Mouse (Mus musculus): ENCODE data around the gene Rdh5.

The Rdh5 gene

DNA sequence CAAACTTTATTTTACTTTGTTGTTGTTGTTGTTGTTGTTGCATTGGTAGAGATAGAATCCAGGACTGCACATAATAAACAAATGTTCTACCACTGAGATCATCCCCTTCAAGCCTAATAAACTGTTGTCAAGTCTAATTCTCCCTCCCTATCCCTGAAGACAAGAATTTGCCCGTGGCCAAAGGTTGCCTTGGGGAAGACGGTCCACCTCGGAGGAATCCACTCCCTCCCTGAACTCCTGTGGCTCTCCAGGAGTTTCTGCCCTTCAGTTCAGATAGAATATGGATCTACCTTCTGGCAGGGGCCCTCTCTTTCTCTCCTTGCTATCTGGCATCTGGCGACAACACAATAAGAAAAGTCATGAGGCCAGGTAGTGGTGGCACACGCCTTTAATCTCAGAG, 17.9 kb downstream of the Rdh5 start:
- in situ Hi-C loops (cut with MboI, MseI), result no loop called here

DNA sequence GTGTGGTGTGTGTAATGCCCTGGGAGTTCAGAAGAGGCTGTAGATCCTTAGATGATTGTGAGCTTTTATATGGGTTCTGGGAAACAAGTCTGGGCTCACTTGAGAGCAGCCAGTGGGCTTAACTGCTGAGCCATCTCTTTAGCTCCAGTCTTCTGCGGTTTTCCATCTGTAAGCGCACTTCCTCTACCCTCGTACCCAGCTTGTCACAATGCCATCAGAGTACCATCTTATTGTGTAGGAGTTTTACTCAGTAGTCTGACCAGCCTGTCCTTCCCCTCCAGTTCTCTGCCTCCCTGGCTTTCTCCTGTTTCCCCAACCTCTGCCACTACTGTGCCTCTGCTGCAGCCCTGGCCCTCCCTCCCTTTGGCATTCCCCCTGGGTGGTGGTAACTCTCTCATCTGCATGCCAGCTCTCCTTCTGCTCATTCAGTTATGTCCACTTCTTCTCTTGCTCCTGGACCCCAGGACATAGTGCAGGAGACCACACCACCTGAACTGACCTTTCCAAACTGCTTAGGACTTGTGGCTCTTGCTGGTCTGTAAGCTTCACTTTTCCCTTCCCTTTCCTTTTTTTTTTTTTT, 20.2 kb downstream of the Rdh5 start:
- in situ Hi-C loops (cut with MboI, MseI), result no loop called here

DNA sequence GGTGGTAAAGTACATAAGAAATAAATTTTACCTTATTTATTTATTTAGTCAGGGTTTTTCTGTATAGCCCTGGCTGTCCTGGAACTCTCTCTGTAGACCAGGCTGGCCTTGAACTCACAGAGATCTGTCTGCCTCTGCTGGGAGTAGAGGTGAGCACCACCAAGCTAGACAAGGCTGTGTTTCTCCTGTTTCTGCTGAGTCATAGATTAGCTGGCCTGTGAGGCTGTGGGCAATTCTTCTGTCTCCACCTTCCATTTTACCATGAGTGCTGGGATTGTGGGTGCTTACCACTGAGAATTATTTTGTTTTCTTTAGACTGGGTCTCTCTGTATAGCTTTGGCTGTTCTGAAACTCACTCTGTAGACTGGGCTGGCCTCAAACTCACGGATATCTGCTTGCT, 21.3 kb downstream of the Rdh5 start:
- in situ Hi-C loops (cut with MboI, MseI), result no loop called here

DNA sequence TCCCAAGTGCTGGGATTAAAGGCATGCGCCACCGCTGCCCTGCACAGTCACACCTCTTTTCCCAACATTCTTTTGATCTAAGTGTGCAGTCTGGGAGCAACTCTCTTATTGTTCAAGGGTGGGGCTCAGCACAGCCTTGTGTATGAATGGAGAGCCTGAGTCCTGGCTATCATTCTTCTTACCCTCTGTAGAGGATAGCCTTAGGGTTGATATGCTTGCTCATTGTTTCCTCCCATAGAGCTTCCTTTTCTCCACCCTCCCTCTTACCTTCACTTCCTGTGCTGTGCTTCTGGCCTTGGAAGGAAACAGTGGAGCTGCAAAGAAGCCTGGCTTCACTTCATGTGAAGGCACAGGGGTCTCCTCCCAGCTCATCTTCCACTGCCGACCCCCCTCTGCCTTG, 22.0 kb downstream of the Rdh5 start, which contains the start of gene Cd63:
Cd63 (plus strand) TSS at position 292 of the 400 bp plus-strand sequence.
- in situ Hi-C loops (cut with MboI, MseI), result no loop called here

DNA sequence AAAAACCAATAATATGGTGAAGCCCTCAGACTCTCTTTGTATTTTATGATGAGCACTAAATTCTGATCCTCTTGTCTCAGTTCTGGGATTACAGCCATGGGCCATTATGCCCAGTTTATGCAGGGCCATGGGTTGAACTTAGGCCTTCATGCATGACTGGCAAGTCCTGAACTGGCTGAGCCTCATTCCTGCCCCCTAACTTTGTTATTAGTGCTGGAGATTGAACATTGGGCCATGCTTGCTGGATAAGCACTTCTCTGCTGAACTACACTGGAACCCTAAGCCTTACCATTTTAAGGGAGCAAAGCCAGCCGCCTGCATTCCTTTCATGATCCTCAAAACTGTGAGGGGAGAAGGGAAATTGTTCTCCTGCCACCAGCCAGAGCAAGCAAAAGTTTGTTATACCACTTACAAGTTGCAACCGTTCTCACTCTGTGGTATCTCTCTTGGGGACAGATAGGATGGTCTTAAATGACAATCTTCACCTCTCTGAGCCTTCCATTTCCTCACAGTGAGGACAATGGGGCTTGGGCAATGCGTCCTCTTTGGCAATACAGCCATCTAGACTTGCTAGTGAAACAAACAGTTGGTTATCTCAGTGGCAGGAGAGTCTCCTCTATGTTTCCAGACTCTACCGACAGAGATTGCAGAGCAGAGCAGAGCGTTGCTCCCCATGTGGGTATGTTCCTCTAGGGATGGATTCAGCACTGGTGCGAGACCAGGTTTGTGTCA, 22.8 kb downstream of the Rdh5 start:
- in situ Hi-C loops (cut with MboI, MseI), result loop anchor here (5.0 to 10.0 kb wide), 2 partner anchors 55 to 123 kb away; no protein-coding TSS in a partner anchor

DNA sequence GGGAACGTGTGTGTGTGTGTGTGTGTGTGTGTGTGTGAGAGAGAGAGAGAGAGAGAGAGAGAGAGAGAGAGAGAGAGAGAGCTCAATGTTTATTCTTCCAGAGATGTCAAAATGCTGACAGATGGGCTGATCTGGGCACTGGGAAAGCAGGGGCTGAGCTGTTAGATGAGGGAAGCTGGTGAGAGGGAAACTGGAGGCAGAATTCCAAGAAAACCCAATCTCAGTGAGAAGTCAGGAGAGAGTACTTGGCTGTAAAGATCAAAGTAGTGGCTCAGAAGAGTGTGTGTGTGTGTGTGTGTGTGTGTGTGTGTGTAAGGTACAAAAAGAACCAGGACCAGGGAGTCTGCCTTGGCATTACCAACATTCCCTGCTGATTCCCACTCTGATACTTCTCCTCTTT, 25.2 kb downstream of the Rdh5 start:
- in situ Hi-C loops (cut with MboI, MseI), result loop anchor here (5.0 to 10.0 kb wide), 2 partner anchors 53 to 120 kb away; no protein-coding TSS in a partner anchor

DNA sequence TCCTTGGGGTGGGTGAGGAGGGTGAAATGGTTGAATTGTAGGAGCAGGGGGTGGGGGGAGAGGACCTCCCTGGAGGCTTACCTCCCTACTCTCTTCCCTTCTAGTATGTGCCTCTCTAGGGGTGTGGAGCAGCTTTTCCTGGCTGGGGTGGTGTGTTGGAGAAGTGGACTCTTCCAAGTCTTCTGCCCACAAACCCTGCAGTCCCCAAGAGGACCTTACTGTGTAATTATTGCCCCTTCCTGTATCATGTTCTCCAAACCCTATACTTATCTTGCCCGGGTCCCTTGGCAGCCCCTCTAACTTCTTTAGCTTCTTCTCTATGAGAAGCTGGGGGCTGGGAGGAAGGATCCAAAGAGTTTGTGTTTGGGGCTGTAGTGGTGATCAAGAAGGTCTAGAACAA, 25.9 kb downstream of the Rdh5 start:
- in situ Hi-C loops (cut with MboI, MseI), result loop anchor here (5.0 to 10.0 kb wide), 2 partner anchors 52 to 120 kb away; no protein-coding TSS in a partner anchor

DNA sequence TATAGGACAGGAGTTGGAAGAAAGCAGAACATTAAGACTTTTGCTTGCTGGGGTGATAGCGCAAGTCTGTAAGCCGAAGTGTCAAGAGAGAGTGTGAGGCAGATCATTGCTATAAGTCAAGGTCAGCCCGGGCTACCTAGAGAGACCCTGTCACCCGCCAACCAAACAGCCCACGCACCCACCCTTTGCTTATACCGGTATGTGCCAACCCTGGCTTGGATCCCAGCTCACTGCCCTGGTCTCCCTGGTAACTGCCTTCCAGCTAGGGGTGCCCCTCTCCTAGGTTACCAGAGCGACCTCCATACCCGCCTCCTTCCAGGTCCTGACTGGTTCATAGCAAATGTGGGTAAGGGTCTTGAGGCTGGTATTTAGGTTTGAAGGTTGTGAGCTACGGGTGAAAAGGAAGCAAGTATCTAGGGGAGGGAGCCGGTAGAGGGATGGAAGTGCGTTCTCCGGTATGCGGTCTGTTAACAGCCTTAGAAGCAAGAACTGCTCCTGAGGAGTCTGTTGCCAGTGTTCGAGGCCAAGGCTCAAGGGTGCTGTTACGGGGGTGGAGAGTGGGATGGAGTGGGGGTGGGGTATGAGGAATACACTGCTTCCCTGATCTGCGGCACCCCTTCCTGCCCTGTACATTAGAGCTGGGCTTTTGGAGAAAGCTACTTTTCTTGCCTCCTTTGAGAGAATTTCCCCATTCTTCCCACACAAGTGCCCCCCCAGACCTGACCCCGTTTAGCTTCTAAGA, 26.6 kb downstream of the Rdh5 start:
- in situ Hi-C loops (cut with MboI, MseI), result loop anchor here (5.0 to 10.0 kb wide), 2 partner anchors 51 to 119 kb away; no protein-coding TSS in a partner anchor

DNA sequence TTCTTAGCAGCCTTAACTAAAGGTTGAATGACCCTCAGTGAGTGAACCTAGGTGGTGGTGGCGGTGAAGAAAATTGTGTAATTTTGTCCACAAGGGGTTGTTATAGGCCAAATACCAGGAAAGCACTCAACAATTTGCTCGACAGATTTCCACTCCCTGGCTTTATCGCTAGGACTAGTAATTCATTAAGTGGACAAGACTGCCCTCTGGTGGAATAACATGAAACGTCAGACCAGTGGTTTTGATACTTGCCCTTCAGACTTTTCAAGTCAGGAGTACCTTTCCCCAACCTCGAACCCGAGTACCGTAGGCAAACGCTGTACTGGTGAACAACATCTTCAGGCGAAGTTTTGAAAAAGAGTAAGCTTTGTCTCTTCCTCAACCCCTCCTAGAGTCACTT, 27.3 kb downstream of the Rdh5 start:
- in situ Hi-C loops (cut with MboI, MseI), result loop anchor here (5.0 to 10.0 kb wide), 2 partner anchors 51 to 118 kb away; no protein-coding TSS in a partner anchor

DNA sequence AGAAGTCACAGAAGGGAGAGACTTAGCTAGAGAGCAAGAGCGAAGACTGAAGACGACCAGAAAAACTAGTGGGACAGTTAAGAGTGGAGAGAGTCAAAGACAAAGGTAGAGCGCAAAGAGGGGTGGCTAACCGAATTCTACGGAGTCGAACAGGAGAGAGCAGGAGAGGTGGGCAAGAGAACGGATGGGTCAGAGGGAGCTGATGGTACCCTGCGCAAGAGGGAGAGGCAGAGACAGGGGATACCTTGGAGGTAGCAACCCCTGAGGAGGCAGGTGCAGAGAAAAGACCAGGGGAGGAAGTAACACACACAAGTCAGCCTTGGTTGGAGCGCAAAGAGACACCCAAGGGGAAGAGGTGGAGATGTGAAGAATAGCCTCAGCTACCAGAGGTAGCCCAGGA, 30.4 kb downstream of the Rdh5 start:
- in situ Hi-C loops (cut with MboI, MseI), result loop anchor here (10.0 kb wide), 1 partner anchor 47 kb away; no protein-coding TSS in a partner anchor

DNA sequence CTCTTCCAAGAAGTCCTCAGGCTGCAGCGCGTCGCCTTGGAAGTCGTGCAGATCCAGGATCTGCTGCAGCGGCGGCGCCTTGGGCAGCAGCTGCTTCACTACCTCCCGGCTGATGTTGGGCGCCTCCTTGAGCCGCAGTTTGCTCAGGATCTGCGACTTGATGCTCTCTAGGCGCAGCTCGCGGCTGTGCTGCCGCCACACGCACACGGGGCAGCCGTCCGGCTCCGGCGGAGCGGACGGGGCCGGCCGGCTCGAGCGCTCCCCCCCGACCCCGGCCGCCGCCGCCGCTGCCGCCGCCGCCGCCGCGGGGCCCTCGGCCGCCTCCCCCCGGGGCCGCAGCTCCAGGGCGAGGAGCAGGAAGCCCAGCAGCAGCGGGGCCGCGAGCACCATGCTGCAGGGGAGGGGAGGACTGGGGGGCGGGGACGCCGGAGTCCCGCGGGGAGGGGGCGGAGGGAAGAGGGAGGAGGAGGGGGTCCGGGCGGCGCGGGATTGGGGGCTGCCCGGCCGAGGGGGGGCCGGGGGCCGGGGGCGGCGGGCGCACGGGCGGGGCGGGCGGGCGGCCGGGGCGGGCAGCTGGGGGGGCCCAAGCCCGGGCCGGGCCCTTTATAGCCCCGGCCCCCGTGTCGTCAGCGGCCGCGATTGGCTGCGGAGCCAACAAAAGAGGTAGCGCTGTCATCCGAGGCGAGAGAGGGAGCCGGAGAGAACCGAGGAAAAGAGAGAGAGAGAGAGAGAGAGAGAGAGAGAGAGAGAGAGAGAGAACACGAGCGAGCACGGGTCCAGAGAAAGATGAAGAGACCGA, 31.2 kb downstream of the Rdh5 start, which contains the start of gene Gdf11:
Gdf11 (minus strand) TSS at position 423 of the 799 bp plus-strand sequence.
- in situ Hi-C loops (cut with MboI, MseI), result loop anchor here (10.0 kb wide), 1 partner anchor 47 kb away; no protein-coding TSS in a partner anchor

DNA sequence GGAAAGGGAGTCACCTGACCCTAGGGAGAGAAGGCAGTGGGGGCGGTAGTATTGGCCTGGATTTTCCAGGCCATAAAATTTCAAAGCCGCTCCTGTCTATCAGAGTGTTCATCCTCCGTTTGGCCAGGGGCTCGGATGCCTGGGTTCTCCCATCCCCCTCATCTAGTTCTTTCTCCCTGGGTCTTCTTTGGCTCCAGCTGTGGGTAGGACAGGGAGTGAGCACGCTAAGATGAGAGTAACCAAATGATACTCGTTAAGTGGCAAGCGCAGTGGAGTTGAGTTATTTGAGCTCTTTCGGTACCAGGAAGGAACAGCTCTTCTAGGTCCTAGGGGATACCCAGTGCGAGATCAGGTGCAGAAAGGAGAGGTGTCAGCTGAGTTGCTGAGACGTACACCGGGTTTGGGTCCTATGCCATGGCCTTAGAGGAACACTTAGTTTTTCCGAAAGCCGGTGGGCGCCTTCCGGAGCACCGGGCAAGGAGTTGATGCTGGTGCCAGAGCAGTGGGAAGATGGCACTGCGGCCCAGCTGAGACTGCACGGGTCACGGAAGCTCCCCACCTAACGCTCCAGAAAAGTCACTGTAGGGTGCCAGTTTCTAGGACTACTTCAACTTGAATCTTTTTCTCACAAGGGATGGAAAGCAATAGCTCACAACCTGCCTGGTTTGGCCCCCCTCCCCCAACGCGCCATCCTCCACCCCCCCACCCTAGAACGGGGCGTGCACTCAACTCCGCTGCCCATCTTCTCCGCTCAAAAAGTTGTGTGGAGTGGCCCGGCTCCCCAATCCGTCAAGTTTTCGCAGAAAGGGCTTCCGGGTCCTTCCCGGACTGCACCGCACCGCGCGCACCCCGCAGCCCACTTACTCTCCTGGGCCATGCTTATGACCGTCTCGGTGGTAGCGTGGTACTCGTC, 32.0 kb downstream of the Rdh5 start:
- in situ Hi-C loops (cut with MboI, MseI), result loop anchor here (10.0 kb wide), 1 partner anchor 46 kb away; no protein-coding TSS in a partner anchor

DNA sequence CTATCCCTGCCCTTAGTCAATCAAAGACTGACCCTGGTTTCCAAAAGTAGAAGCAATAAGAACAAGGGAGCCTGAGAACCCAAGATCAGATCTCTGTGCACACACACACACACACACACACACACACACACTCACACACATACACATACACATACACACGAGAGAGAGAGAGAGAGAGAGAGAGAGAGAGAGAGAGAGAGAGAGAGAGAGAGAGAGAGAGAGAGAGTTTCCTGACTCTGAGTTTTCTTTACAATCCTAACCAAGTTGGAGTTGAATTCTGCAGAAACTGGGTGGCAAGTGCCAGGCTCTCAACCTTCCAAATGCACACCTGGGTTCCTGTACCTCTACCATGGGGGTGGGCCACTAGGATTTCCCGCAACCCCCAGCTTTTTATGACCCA, 32.8 kb downstream of the Rdh5 start:
- in situ Hi-C loops (cut with MboI, MseI), result loop anchor here (10.0 kb wide), 1 partner anchor 45 kb away; no protein-coding TSS in a partner anchor

DNA sequence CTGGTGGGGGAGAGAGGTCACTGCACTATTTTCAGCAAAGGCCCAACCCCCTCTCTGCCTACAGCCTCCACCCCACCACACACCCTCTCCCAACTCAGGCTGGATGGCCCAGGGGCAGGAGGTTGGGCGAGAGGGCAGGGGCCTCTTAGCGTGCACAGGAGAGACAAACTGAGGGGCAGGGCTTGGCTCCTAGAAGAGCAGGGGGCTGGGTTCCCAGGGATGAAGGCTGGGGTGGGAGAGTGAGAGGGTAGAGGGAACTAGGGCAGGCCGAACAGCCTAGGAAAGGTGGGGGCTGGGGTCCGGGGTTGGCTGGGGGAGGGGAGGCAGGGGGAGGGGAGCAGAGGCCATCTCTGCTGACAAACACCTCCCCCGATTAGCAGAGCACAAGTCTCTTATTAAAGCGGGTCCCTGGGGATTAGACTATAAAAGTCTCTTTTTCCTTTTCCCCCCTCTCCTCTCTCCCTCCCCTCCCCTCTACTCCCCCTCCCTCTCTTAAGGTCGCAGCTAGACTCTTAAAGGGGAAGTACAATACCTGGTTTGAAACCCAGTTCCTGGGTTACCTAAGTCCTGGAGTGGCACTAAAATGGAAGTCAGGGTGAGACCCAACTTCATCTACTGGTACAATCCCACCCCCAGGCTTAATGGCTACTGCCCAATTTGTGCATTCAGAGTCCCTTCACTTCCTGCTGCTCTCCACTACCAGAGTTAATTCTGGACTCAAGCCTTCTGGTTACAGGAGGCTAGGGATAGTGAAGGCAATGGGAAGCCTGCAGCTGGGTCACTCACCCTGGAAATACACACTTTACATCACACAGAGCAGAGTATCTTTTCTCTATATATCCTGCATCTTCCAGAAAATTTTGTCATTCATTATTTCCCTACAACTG, 33.5 kb downstream of the Rdh5 start:
- in situ Hi-C loops (cut with MboI, MseI), result no loop called here

DNA sequence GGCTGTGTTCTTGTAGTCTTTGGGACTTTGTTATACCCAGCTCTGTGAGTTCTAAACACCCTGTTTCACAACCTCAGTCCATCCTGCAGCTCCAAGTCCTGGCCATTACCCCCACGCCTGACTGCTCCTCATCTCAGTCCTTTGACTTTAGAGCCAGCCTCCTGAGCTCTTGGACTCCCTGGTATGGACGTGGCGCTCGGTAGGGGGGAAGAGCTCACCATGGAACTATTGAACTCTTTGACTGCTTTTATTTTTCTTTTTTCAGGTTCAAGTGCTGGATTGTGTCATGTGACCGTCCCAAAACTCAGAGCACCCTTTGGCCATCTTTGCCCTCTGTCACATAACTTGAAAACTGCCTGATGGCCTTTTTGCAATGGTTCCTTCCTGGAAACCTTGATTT, 40.6 kb downstream of the Rdh5 start:
- in situ Hi-C loops (cut with MboI, MseI), result no loop called here

DNA sequence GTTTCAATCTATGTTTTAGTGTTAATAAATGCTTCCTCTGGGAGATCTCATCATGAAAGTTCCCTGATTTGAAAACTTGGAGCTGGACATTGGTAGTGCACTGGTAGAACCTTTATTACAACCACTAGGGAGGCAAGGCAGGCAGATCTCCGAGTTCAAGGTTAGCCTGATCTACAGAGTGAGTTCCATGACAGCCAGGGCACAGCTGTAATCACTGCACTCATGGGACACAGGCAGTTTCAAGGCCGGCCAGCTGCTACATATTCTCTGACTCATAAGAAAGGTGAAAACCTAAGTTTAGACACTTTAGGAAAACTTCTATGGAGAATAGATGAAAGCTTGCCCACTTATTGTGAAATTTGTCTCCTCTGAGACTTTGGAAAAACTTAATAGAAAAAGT, 43.9 kb downstream of the Rdh5 start:
- in situ Hi-C loops (cut with MboI, MseI), result no loop called here

DNA sequence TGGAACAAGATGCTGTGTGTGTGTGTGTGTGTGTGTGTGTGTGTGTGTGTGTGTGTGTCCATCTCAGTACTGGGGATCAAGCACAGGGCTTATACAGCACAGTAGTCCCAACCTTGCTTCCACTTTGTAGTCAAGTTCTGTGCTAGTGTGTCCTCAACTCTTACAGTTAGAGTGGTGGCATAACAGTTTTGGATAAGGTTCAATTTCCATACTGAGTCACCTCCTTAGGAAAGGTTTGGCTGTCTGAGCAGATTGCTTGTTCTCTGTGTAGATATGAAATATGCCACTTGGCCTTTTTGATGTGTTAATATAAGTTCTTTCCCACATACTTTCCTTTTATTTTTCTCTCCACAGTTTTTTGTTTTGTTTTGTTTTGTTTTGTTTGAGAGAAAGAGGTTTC, 44.4 kb downstream of the Rdh5 start:
- in situ Hi-C loops (cut with MboI, MseI), result no loop called here

DNA sequence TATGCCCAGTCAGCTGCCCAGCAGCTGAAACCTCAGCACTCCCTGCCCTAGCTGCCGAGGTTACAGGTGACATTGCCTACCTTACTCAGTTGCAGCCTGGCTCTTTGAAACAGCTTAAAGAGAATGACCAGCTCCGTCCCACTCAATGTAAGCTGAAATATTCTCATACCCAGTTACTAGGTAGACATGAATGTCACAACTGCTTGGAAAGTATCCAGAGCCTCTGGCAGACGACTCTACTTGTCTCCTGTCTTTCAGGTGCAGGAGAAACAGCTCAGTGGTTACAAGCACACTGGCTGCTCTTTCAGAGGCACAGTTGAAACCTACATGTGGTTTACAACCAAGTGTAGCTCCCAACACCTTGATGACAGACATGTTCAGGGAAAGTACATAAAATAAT, 52.3 kb downstream of the Rdh5 start:
- in situ Hi-C loops (cut with MboI, MseI), result no loop called here

DNA sequence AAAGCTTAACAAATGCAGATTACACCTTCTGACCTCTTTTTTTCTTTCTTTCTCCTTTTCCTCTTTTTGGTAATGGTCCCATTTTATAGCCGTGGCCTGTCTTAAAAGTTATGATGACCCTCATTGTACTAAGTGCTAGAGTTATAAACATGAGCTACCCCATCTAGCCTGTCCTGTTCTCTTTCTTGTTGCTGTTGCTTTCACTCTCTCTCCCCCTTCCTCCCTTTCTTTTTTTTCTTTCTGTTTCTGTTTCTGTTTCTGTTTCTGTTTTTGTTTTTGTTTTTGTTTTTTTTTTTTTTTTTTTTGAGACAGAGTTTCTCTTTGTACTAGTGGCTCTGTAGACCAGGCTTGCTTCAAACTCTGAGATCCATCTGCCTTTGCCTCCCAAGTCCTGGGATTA, 56.2 kb downstream of the Rdh5 start:
- in situ Hi-C loops (cut with MboI, MseI), result no loop called here
